Mouse (Mus musculus) liver, embryonic 14.5 days (tissue): ENCODE measurements at regions not wholly inside any gene's neighbourhood (a gene's known extent, or its start where the extent isn't known, plus 50 kb on each side); places are given as distances from the start of the nearest gene placed in this dataset.
A peak's percentile ranks its signal among the peaks of the same experiment; 100 is the strongest.

Experiments used
- ATAC-seq: fragments of 200-750 bp; cut with Nextera tagmentation; 2 replicates; pipeline ENCODE4 v1.8.0; 2017; ENCODE audit warnings: moderate number of reproducible peaks, mild to moderate bottlenecking, moderate library complexity; ENCODE audit not compliant: insufficient read depth
- DNase-seq, 3 experiments: peaks; one replicate each; pipeline ENCODE4 v3.0.0-alpha.2; 2012 to 2013; ENCODE audit warnings: low read depth in 3 of 3, low spot score in 3 of 3
- H3K27ac ChIP-seq: fragments of 300-500 bp; sonication (generic); 2 replicates; pipeline ENCODE4 v1.5.1; 2014; ENCODE audit warnings: moderate library complexity, mild to moderate bottlenecking, control low read depth, inconsistent platforms
- H3K27me3 ChIP-seq: fragments of 300-500 bp; sonication (generic); 2 replicates; pipeline ENCODE4 v1.6.1; 2014; ENCODE audit warnings: mild to moderate bottlenecking, low read length, moderate library complexity; ENCODE audit not compliant: control insufficient read depth, insufficient read depth
- H3K36me3 ChIP-seq: fragments of 300-500 bp; sonication (generic); replicated peaks from 2 replicates; pipeline ENCODE4 v1.6.1; 2014; ENCODE audit warnings: low read depth; ENCODE audit not compliant: control insufficient read depth, insufficient read depth
- H3K4me1 ChIP-seq, 2 experiments: fragments of 200-500 bp in 1 of 2; fragments of 300-500 bp in 1 of 2; sonication (generic) in 1 of 2; replicated peaks; 2 replicates each; pipeline ENCODE4 v1.6.1; 2012 to 2014; ENCODE audit warnings: antibody characterized with exemption in 1 of 2, inconsistent platforms in 1 of 2, low read length in 1 of 2; ENCODE audit not compliant: control insufficient read depth in 2 of 2, insufficient read depth in 2 of 2
- H3K4me2 ChIP-seq: fragments of 300-500 bp; sonication (generic); 2 replicates; pipeline ENCODE4 v1.6.1; 2014; ENCODE audit warnings: low read depth, mild to moderate bottlenecking, control low read depth, moderate library complexity
- H3K4me3 ChIP-seq, 2 experiments: fragments of 200-500 bp in 1 of 2; fragments of 300-500 bp in 1 of 2; sonication (generic) in 1 of 2; 2 replicates each; pipeline ENCODE4 v1.5.1; 2012 to 2014; ENCODE audit warnings: low read depth in 2 of 2, low read length in 2 of 2, mild to moderate bottlenecking in 2 of 2, control low read depth in 1 of 2, inconsistent platforms in 1 of 2, moderate library complexity in 1 of 2; ENCODE audit not compliant: insufficient read depth in 1 of 2
- H3K9ac ChIP-seq: fragments of 300-500 bp; sonication (generic); replicated peaks from 2 replicates; pipeline ENCODE4 v1.6.1; 2014; ENCODE audit warnings: mild to moderate bottlenecking, control low read depth, moderate library complexity
- H3K9me3 ChIP-seq: fragments of 300-500 bp; sonication (generic); 2 replicates; pipeline ENCODE4 v1.6.1; 2016; ENCODE audit warnings: low read length, mixed read lengths; ENCODE audit not compliant: control insufficient read depth
- CTCF ChIP-seq: IDR thresholded peaks from 2 replicates; pipeline ENCODE4 v1.5.1; 2016; ENCODE audit warnings: antibody characterized with exemption, low read depth, control low read depth
- EP300 ChIP-seq: IDR thresholded peaks from 2 replicates; pipeline ENCODE4 v1.6.1; 2016; ENCODE audit warnings: antibody characterized with exemption, low read depth
- WGBS: fragments of 180-500 bp; shearing (Covaris S2); extraction: QIAGEN DNeasy Blood & Tissue Kit; methylation state at CpG from one replicate; pipeline ENCODE4 v1.1.7; 2014; ENCODE audit not compliant: insufficient replicate concordance; 5-methylcytosine and 5-hydroxymethylcytosine counted together

- ATAC-seq (no peak), DNase-seq (no peak)
- H3K4me2 ChIP-seq, result no peak overlapping the region
- no peak overlapping the region for H3K27ac ChIP-seq
- no peak overlapping the region for H3K9ac ChIP-seq
- H3K4me3 ChIP-seq, result no peak overlapping the region
- no peak for TF ChIP-seq EP300
- TF ChIP-seq CTCF, result no peak
- H3K4me1 ChIP-seq, result no peaks in the 10 kb centered on the region
- no peaks in the 10 kb centered on the region for H3K9me3 ChIP-seq
- H3K27me3 ChIP-seq, result no peaks in the 10 kb centered on the region
- H3K36me3 ChIP-seq, result no peaks in the 10 kb centered on the region
- 56% methylated on average over 5 of the region's 5 CpGs for WGBS
Observed at GRCm38 (mm10) chrX:12341356-12341965, 181.3 kb upstream of the Bcor start.

GRCm38 (mm10) chrX:12344805-12345555 is 184.8 kb upstream of the Bcor start:
- DNase-seq (no peak), ATAC-seq (no peak)
- H3K27me3 ChIP-seq, result no peaks in the 10 kb centered on the region
- WGBS, result 67% methylated on average over 12 of the region's 12 CpGs
- no peak overlapping the region for H3K27ac ChIP-seq
- no peak for TF ChIP-seq EP300
- no peaks in the 10 kb centered on the region for H3K4me1 ChIP-seq
- no peak overlapping the region for H3K4me3 ChIP-seq
- H3K9me3 ChIP-seq, result no peaks in the 10 kb centered on the region
- H3K9ac ChIP-seq, result no peak overlapping the region
- H3K36me3 ChIP-seq, result no peaks in the 10 kb centered on the region
- no peak overlapping the region for H3K4me2 ChIP-seq

- Histone ChIP-seq H3K4me3 (no peak overlapping the region), H3K4me2 (no peak overlapping the region), H3K9me3 (no peaks in the 10 kb centered on the region), H3K27me3 (no peaks in the 10 kb centered on the region), H3K27ac (no peak overlapping the region), H3K36me3 (no peaks in the 10 kb centered on the region), H3K4me1 (no peaks in the 10 kb centered on the region), H3K9ac (no peak overlapping the region)
- 58% methylated on average over 3 of the region's 3 CpGs for WGBS
- no peak for ATAC-seq
- no peak for DNase-seq
- TF ChIP-seq EP300 (no peak), CTCF (no peak)
Observed at GRCm38 (mm10) chrX:12346856-12347255, 186.7 kb upstream of the Bcor start.

- Histone ChIP-seq H3K36me3 (no peaks in the 10 kb centered on the region), H3K9me3 (no peaks in the 10 kb centered on the region), H3K9ac (no peak overlapping the region), H3K27me3 (no peaks in the 10 kb centered on the region), H3K4me1 (no peaks in the 10 kb centered on the region), H3K27ac (no peak overlapping the region), H3K4me2 (no peak overlapping the region), H3K4me3 (no peak overlapping the region)
- TF ChIP-seq EP300, result no peak
- TF ChIP-seq CTCF, result peak; percentile 67
- DNase-seq, result peak in 2 of 3 experiments; percentile 9 to 35
- WGBS, result 42% methylated on average over 8 of the region's 8 CpGs
- no peak for ATAC-seq
Observed at GRCm38 (mm10) chrX:12348117-12348516, 188.0 kb upstream of the Bcor start.

GRCm38 (mm10) chrX:12354875-12355274 is 194.7 kb upstream of the Bcor start:
- no peaks in the 10 kb centered on the region for H3K27me3 ChIP-seq
- TF ChIP-seq EP300 (no peak), CTCF (no peak)
- DNase-seq (no peak), ATAC-seq (no peak)
- no peak overlapping the region for H3K9ac ChIP-seq
- WGBS, result 86% methylated on average over 2 of the region's 2 CpGs
- H3K4me2 ChIP-seq, result no peak overlapping the region
- H3K4me1 ChIP-seq, result no peaks in the 10 kb centered on the region
- H3K36me3 ChIP-seq, result no peaks in the 10 kb centered on the region
- no peak overlapping the region for H3K4me3 ChIP-seq
- no peaks in the 10 kb centered on the region for H3K9me3 ChIP-seq
- H3K27ac ChIP-seq, result no peak overlapping the region
